Mouse (Mus musculus): ENCODE measurements around the gene Nkx3-2.

The Nkx3-2 gene

DNA sequence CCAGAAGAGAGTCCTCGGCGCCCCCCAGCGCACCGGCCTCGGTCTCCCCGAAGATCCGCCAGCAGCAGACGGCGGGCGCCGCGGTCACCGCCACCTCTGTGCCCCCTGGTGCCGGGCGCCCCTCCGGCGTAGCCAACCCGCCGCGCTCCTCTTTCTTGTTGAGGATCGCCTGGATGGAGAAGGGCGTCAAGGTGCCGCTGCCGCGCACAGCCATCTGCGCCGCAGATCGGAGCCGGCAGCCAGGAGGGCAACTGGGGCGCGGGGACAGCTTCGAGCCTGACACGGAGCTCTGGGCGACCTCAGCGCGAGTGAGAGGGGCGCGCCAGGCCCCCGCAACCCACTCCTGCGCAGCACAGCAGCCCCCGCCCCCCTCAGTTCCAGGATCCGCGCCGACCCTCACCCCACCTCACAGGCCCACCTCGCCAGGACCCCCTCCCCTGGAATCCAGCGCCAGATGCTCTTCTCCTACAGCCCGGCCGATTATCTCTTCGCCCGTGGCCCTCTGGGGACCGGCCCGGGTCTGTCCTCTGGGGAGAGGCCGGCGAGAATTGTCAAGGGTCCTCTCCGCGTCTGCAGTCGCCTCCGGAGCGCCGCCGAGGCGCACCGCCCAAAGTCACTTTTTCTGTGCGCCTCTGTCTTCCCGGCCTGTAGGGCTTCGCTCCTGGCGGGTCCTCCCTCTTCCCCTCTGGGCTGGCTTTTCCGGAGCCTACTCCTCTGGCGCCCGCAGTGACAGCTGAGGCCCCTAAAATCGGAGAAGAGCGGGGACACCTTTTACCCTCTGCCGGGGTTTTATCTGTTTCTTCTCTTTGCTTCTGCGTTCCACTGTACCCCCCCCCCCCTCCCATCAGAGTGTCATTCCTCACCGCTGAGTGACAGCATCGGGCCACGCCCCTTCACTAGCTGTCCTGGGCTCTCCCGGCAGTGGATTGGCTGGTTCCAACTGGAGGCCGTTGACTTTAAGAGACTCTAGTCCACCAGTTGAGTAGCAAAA, at the start of gene Nkx3-2:
Gene Nkx3-2, minus strand, starts transcription at position 771 of the 991 bp plus-strand sequence.
- no peak for DNase-seq

DNA sequence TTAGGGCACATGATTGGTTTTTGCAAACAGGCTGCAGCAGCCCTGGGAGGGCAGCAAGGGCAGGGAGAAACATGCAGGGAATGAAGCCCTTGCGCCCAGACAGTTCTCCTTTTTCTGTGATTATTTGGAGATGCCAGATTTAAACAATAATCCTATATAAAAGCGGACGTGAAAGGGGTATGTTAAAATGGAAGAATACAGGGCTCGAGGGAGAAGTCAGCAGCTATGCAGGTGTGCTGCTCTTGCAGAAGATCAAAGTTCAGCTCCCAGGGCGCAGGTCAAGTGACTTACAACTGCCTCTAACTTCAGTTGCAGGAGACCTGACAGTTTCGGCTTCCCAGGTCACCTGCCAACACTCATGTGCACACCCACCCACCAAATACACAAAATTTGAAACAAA, 48.2 kb upstream of the Nkx3-2 start:
- DNase-seq: no peak

DNA sequence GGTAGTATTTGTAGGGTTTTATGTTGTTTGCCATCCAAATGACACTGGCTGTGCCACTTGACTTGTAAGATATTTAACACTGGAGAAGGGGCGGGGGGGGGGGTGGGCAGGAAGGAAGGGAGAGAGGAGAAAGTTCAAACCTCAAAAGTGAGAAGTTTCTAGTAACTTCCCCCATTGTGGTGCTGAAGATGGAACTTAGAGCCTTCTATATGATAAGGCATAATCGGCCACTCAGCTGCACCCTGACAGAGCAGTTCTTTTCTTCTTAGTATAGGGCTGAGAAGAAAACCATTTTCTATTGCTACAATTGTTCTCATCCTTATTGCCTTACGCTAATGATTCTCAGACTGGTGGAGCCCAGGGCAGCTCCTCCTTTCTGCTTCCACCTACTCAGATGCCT, 47.0 kb upstream of the Nkx3-2 start:
- DNase-seq: no peak

DNA sequence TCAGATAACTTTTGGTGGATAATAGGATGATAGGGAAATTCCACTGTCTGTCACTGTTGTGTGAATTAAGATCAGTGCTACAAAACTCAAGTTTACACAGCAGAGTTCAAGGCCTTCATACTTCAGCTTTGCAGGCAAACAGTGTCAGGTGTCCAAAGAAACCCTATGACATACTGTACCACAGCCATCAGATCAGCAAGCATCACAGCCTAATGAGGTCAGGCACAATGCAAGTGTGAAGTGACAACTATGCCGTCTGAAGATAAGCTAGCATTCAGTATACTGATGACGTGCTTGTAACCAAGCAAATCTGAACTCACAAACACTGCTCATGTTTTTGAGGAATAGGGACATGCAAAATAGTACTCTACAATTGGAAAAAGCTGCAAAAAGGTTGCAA, 43.1 kb upstream of the Nkx3-2 start:
- DNase-seq: no peak

DNA sequence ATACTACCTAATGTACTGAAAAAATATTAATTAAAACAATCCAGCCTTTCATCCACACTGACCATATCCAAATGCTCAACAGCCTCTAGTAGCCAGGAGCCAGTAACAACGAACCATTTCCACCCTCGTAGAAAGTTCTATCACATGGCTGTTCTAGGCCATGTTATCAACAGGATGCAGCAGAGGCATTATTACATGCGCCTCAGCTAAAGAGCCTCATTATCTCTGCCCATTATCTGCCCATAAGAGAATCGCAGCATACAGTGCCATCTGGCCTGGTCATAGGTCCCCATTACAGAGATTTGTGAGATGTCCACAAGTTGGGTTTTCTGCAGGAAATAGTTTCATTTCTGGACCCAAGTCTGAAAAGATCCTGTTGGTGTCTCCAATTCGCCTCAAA, 41.9 kb upstream of the Nkx3-2 start:
- DNase-seq: no peak

DNA sequence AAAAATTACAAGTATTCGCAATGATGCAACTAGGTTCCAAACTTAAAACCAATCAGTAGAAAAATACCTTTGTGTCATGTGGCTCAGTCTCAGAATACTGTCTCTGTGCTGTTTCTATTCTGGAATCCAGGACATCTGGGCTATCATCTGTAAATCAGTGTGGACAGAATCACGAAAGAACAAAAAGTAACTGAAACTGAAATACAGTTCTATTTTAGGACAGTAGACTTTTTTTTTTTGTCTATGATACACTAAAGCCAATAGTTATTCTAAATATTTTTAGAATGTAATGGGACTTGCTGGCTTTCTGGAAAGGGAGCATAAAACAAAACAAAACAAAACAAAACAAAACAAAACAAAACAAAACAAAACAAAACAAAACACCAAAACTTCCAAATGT, 40.8 kb upstream of the Nkx3-2 start:
- no peak for DNase-seq

DNA sequence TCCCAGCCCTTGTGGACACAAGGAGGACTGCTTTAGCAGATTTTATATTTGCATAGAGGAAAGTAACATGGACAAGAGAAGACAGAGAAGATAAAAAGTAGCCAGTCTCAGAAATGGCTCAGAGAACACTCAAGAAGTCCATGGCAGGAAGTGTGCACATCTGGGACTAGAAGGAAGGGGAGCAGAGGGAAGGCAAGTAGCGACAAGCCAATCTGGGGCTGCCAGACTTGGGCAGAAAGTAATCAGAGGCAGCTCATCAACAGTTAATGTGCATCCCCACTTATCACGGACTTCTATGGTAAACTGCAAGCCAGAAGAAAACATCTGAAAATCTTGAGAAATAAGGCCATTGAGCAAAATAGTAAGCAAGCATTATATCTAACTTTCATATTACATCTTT, 40.3 kb upstream of the Nkx3-2 start:
- no peak for DNase-seq

DNA sequence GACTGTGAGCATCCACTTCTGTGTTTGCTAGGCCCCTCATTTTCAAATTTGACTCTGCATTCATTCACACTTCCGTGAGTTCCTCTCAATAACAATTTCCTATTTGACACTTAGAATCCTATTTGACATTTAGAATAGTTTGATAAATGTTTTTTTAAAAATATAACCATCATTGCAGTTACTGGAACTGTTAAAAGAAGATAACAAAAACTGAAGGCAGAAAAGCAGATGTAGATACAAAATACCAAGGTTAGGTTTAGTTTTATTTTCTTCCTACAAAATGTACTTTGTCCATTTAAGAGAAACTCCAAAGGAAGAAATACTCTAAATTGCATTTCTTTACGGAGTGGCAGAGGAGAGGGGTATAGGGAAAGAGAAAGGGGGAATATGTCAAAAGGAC, 37.3 kb upstream of the Nkx3-2 start:
- DNase-seq: no peak

DNA sequence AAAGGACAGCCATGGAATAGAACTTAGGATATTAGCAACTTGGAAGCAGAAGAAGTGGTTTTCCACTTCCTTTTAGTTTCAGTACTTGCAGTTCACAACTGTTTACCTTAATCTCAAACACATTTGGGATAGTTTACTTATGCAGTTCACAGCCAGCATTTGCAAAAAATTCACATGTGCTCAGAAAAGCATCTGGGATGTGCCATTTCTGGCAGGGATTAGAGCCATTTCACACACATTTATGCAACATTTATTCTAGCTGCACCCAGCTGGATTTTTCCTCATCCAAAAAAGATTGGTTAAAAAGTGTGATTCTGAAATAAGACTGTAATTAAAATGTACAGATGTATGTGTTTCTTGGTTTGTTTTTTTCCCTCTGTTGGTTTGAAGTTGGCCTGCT, 30.1 kb upstream of the Nkx3-2 start:
- no peak for DNase-seq

DNA sequence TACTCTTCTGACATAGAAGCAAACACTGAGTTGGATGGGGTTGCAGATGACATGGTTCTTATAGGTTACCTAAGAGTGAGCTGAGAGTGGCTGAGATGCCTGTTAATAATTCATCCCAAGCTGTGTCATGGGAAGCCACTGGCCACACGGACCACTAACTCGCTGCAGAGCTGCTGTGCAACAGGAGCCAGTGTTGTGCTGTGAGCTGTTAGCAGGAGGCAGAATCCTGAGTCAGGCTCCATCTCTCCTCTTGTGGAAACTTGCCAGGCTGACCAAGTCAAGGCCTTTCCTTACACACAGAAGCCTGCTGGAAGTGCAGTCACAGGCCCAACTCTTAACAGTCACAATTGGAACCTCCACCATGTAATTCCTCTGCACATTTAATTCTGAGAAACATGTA, 26.2 kb upstream of the Nkx3-2 start:
- no peak for DNase-seq

DNA sequence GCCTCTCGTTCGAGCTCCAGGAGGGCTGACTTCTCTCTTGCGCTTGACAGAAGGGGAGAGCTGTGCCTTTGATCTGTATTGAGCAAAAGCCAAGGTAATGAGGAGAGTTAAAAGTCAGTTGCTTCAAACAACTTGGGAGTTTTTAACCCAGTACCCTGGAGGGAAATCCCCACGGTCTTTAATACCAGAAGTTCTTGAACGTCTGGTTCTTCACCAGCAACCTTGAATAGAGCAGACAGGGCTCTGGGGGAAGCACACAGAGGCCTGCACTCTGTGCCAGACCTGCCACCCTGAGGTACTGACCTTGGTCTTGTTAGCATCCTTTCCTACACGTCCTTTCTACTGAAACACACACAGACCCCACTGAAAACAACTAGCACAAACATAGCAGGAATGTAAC, 24.6 kb upstream of the Nkx3-2 start:
- DNase-seq: no peak

DNA sequence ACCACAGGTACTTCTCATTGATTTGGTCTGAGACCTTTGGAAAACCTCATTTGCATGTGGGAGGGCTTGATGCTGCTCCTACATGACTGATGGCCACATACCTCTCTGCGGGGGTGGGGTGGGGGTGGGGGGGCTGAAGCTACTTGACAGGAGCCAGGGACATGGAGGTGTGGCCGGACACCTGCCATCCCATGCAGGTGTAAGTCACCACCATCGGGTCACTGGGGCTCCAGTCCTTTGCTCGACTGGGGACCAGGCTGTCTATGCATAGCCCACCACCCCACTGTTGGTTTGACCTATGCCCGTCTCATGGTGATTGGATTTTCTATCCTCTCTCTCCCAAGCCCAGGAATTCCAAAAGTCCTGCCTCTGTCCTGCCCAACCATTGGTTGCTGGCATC, 17.6 kb upstream of the Nkx3-2 start:
- no peak for DNase-seq

DNA sequence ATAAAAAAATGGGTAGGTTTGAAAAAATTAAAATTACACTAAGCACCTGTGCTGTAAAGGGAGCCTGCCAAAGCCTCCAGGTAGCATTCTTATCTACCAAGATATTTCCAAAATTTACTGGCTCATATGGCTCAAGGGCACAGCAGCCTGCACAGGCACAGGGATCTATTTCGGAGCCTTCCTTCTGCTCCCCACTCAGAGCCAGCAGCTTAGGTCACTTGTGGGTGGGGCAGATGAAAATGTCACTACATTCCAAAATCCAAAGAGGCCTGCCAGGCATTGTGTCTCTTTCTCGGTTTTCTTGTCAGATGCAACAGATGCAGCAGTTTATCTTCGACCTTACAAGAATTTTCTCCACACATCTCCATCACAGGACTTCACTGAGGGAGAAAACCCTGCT, 15.7 kb upstream of the Nkx3-2 start:
- no peak for DNase-seq

DNA sequence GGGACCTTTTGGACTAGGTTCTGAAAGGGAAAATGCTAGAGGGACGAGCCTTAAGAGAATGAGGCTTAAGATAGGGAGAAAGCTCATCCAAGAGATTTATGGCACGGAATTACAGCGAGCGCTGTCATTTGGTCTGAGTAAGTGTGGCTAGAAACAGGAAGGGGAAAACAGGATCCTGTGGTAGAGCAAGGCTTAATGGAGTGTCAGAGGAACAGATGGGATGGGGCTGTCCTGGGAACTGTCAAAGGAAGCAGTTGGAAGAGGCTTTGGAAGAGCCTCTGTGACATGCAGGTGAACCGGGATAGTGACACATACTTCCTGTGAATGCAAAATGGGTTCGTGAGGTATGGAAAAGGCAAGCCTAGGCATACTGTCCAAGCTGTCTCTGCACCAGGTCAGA, 11.4 kb upstream of the Nkx3-2 start:
- DNase-seq: no peak

DNA sequence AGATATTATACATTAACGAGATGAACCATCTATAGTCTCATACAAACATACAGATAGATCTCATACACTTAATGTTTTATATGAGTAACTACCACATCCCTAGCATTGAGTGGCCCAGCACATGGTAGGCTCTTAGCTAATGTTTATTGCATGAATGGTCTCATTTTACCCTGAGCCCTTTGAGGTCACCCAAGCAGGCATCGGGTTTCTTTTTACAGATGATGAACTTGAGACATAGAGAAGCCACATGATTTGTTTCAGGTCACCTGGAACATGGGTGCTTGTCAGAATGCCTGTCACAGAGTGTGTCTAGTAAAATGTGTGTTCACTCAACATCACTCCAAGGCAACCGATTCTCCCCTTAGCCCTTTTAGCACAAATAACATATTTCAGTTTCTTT, 11.0 kb upstream of the Nkx3-2 start:
- DNase-seq: no peak

DNA sequence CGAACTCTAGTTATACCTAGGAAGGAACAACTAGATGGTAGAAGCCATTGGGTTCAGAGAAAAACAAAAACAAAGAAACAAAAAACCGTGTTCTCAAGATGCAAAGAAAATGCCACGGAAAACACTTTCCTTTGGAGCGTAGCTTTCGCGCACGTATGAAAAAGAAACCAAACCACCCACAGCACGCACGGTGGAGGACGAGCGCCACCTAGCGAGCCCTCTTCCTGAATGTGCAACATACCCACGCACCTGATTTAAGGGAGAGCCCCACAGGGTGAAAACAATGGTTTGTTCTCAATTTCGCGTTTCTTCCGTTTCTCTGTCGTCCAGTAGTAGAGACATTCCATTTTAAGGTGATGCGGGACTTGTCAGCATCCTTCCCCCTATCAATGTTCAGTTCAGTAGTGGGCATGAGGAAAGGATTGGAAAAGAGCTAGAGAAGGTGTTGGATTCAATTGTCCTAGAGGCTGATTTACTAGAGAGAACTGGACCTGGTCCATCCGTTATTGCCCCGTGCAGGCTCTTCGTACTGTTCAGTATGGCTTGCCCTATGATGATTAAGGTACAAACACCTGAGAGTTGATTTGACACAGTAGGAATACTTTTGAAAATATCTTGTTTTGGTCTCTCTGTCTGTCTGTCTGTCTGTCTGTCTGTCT, 4.2 kb upstream of the Nkx3-2 start:
- DNase-seq: peak; percentile 85

DNA sequence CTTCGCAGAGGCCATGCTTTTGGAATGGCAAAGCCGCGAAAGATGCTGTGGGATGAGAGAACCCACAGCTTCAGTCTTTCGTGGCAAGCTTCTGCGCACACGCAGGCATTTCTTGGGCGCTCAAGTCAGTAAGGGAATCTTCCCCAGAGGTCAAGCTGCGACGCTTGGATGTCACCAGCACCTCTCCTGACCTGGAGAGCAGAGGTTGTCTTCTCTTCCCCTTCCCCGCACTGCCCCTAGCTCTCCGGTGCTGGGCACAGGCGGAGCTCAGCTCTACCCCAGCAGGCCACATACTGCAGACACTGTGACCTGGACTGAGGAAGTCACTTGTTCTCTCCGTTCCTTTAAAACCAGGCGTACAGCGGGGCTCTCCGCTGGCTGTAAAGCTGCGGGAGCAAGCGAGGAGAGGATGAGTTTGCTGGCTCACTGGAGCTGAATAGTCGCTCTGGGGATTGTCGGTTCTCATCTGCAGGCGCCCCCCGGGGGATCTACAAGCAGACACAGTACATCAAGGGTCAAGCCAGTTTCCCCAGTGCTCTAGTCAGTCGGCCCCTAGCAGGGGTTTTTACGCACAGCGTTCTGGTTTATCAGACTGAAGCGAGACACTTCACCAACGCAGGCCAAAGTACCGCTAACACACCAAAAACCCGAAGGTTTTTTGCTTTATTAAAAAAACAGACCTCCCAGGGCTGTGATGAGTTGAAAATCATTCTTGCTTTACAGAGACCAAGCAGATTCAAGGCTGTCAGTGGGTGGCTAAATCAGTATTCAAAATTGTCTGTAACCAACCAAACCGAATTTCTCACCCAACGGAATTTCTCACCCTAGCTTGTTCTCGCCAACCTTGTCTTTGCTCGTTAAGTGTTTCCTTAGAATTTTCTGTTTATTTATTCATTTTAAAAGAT, 3.2 kb upstream of the Nkx3-2 start:
- no peak for DNase-seq

DNA sequence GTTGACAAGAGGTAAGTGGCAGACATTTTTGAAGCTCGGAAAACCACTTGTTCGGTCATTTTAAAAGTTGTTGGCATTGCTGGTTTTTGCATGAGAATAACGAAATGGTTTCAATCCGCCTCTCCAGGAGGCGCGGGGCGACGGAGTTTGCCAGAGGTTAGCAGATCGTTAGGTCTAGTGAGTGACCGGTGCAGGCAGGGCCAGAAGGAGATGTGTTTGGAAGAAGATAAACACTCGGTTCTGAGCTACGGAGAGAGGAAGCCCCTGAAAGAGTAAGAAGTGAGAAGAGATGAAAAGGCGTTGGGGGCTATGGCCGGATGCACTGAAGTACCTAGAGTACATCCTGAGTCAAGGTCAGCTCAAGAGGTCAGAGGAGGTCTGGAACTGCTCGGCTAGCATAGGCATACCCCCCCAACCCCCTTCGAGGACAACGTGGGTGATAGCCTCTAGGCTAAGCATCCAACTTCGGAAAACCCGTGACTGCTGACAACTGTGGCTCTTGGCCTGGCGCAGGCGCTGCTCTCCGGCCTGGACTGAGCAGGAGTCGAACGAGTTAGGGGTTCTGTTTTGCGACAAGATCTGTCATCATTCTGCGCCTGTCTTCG, 2.2 kb upstream of the Nkx3-2 start:
- DNase-seq: no peak

DNA sequence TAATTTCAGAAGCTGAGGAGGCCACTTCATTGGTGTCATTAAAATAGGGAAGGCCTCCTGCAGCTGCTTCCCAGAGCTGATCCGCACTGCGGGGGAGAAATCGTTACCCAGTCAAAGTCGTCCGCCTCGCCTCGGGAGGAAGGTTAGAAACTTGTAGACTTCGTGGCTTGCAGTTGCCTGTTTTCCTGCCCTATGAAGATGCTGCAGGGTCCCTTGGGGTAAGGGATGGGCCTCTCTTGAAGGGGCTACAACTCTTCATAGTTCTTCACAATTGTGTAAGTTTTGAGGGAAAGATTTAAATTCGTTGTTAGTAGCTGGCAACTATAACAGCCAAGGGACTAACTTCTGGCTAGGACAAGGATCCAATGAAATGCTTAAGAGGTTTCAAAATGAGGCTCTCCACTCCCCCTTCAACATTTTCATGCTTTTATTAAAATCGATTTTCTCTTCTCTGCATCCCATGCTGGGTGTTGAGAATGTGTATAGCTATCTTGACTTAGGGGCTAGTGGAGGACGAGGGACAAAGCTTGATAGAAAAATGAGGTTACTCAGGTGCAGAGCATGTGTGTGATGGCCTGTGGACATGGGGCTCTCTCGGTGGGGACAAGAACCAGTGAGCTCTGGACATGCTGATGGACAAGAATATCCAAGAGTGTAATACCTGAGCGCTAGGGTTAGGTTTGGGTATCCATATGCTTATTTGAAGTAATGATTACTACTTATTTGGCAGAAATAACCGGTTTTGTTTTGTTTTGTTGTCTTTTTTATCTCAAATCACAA, 1.5 kb upstream of the Nkx3-2 start:
- no peak for DNase-seq

DNA sequence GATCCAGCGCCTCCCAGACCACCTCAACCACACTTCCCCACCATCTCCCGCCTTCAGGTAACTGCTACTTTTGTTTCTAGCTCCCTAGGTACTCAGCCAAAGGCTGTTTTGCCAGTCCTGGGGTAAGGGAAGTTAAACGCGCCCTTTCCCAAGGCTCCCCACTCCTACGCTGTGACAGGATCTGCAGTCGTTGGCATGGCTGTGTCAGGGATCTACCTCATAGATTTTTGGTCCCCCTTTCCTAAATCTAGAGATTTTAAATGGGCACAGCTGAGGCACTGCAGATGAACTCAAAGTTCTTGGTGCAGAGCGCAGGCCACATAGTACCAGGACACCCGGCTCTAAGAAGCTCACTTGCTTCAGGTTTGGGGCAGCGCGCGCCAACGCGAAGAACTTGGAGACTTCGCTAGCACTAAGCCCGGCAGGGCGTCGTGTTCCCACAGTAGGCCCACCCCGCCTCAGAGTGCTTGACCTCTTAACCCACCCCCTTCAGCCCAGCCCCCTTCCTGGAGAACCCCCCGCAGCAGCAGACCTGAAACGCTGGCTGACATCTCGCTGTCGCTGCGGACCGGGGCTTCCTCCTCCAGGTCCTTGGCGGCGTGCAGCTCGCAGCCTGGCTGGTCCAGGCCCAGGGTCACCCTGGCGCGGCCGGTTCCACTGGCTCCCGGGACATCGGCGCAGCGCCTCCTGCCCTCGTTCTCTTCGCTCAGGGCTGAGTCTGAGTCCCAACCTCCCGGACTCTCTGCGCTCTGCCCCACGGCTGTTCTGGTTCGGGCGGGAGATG, 1.2 kb downstream of the Nkx3-2 start:
- no peak for DNase-seq
